Mouse (Mus musculus): Measurements from ENCODE around the gene Sec11a.

GRCm38 (mm10) chr7:80863520-80863919 is 84.1 kb downstream of the Sec11a start:
- no peak for TF ChIP-seq CTCF (IDR thresholded peaks at IDR 0.05; ENCODE audit: extremely low read depth, insufficient read depth, low read length)
- no peak for TF ChIP-seq POLR2A (IDR thresholded peaks at IDR 0.05; ENCODE audit: extremely low read depth, insufficient read depth, low read length)
